Mouse (Mus musculus) lung, embryonic 16.5 days (tissue): ENCODE results near the gene Ttll5. TPM values are rescaled to one million over a fixed set of nuclear protein-coding genes. Genes with fewer than 3 reads are reported as not detected.
A peak's percentile ranks its signal among the peaks of the same experiment; 100 is the strongest.

ENCODE experiments used
- ATAC-seq: fragments of 200-750 bp; cut with Nextera tagmentation; 2 replicates; pipeline ENCODE4 v1.8.0; 2017; ENCODE audit warnings: low read depth, mild to moderate bottlenecking, moderate library complexity
- H3K27ac ChIP-seq: fragments of 300-500 bp; sonication (generic); 2 replicates; pipeline ENCODE4 v1.5.1; 2014; ENCODE audit warnings: mild to moderate bottlenecking, control low read depth, low read length
- H3K27me3 ChIP-seq: fragments of 300-500 bp; sonication (generic); 2 replicates; pipeline ENCODE4 v1.6.1; 2014; ENCODE audit warnings: low read depth, low read length, mixed read lengths; ENCODE audit not compliant: control insufficient read depth, insufficient read depth
- H3K36me3 ChIP-seq: fragments of 300-500 bp; sonication (generic); 2 replicates; pipeline ENCODE4 v1.6.1; 2014; ENCODE audit warnings: low read length; ENCODE audit not compliant: control insufficient read depth, insufficient read depth
- H3K4me1 ChIP-seq: fragments of 300-500 bp; sonication (generic); replicated peaks from 2 replicates; pipeline ENCODE4 v1.6.1; 2014; ENCODE audit warnings: low read length, mixed read lengths; ENCODE audit not compliant: control insufficient read depth, insufficient read depth
- H3K4me2 ChIP-seq: fragments of 300-500 bp; sonication (generic); 2 replicates; pipeline ENCODE4 v1.6.1; 2014; ENCODE audit warnings: low read depth, low read length, control low read depth
- H3K4me3 ChIP-seq: fragments of 300-500 bp; sonication (generic); 2 replicates; pipeline ENCODE4 v1.5.1; 2014; ENCODE audit warnings: mild to moderate bottlenecking, low read length, control low read depth
- H3K9ac ChIP-seq: fragments of 300-500 bp; sonication (generic); 2 replicates; pipeline ENCODE4 v1.6.1; 2014; ENCODE audit warnings: low read length, control low read depth
- H3K9me3 ChIP-seq: fragments of 300-500 bp; sonication (generic); 2 replicates; pipeline ENCODE4 v1.6.1; 2016; ENCODE audit warnings: low read length; ENCODE audit not compliant: control insufficient read depth
- WGBS: fragments of 180-500 bp; shearing (Covaris S2); extraction: QIAGEN DNeasy Blood & Tissue Kit; methylation state at CpG from one replicate; pipeline ENCODE4 v1.1.7; 2014; 5-methylcytosine and 5-hydroxymethylcytosine counted together
- polyA plus RNA-seq: library from polyadenylated mRNA; unstranded; fragments of >200 nt; fragmentation: Nextera tagmentation; extraction: Ambion mirVana; gene quantifications from 2 replicates; pipeline ENCODE4 v1.2.1, GENCODE M21; 2015

The Ttll5 gene
- polyA plus RNA-seq, 1 experiment from 2014 or later = 17.5 TPM

DNA sequence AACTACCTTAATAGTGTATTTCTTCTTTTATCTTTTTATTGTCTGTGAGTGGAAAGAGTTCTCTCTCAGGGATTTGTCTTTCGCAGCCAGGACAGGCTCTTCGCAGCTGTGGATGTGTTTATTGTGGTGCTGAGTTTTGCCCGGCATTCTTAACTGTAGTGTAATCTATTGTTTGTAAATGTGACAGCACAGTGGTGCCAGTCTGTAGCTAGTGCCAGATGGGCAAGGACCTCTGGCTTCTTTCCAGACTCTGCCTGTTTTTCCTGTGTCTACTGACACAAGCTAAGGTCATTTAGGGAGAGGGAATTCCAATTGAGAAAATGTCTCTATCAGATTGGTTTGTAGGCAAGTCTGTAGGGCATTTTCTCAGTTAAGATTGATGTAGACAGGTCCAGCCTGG, 6.2 kb downstream of the Ttll5 start:
- no peak for ATAC-seq
- no peak overlapping the region for H3K27ac ChIP-seq
- 0 out of 2 replicates have a peak, but pooled peaks cover 2% of the 10 kb centered on the region for H3K36me3 ChIP-seq
- no peaks in the 10 kb centered on the region for H3K27me3 ChIP-seq
- no peak overlapping the region for H3K9ac ChIP-seq
- no peak overlapping the region for H3K4me2 ChIP-seq
- no peak overlapping the region for H3K4me3 ChIP-seq
- H3K9me3 ChIP-seq = no peaks in the 10 kb centered on the region
- 63% methylated on average over 3 of the region's 3 CpGs for WGBS
- no peaks in the 10 kb centered on the region for H3K4me1 ChIP-seq

DNA sequence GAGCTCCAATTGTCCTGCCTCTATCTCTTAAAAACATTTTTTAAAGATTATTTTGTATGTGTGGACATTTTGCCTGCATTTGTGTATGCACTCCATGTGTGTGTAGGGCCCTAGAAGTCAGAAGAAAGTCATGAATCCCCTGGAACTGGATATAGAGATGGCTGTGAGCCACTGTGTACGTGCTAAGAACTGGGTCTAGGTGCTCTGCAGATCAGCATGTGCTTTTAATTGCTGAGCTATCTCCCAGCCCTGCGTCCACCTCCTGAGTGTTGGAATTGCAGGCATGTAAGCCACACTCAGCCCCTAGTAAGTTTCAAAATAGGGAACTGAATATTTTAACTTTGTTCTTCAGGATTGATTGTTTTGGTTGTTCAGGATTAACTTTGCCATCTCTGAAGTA, 10.1 kb downstream of the Ttll5 start:
- Histone ChIP-seq H3K9me3 (no peaks in the 10 kb centered on the region), H3K4me3 (no peak overlapping the region), H3K36me3 (no peaks in the 10 kb centered on the region), H3K27me3 (no peaks in the 10 kb centered on the region), H3K4me1 (no peaks in the 10 kb centered on the region), H3K27ac (no peak overlapping the region), H3K4me2 (no peak overlapping the region), H3K9ac (no peak overlapping the region)
- 88% methylated on average over 2 of the region's 2 CpGs for WGBS
- no peak for ATAC-seq

DNA sequence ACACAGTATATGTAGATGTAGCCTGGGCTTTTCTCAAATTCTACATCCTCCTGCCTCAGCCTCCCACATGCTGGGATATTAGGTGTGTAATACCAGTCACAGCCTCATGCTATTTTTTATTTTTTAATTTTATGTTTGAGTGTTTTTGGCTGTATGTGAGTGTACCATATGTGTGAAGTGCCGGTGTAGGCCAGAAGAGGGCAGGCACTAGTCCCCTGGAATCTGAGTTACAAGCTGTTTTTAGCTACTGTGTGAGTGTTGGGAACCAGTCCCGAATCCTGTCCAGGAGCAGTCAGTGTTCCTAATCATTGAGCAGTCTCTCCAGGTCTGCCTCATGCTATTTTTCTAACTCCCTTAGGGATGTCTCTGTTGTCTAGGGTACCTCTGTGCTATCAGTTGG, 13.3 kb downstream of the Ttll5 start:
- Histone ChIP-seq H3K4me3 (no peak overlapping the region), H3K36me3 (no peaks in the 10 kb centered on the region), H3K4me1 (no peaks in the 10 kb centered on the region), H3K27me3 (no peaks in the 10 kb centered on the region), H3K9ac (no peak overlapping the region), H3K9me3 (no peaks in the 10 kb centered on the region), H3K27ac (no peak overlapping the region), H3K4me2 (no peak overlapping the region)
- ATAC-seq = no peak
- 81% methylated on average over 2 of the region's 2 CpGs for WGBS

DNA sequence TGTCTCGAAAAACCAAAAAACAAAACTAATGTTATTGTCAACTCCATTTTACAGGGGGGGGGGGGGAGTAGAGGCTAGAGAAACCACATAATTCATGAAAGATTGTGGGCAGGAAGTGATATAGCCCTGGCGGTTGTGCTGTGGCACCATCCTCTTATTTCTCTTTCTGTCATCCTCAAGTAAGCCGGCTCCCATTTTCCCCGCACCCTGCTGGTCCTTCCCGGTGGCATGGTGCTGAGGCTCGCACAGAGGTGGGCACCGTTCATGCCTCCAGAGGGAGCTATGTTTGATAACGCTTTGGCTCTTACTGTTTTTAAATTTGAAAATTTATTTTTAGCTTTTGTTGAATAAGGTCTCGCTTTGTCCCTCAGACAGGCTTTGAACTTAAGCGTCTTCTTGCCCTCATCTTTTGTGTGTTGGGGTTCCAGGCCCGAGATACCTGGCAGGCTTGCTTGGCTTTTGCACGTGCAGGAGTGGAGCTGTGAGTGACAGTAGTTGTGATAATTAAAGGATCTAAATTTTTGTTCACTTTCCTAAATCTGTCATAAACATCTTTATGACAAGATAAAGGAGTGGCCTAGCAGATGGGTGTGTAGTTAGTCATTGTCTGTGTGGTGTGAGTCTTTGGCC, 15.0 kb downstream of the Ttll5 start:
- H3K27ac ChIP-seq = no peak overlapping the region
- no peaks in the 10 kb centered on the region for H3K36me3 ChIP-seq
- H3K4me1 ChIP-seq = no peaks in the 10 kb centered on the region
- no peaks in the 10 kb centered on the region for H3K9me3 ChIP-seq
- no peak overlapping the region for H3K9ac ChIP-seq
- no peak overlapping the region for H3K4me2 ChIP-seq
- H3K4me3 ChIP-seq = no peak overlapping the region
- 83% methylated on average over 12 of the region's 12 CpGs for WGBS
- ATAC-seq = no peak
- no peaks in the 10 kb centered on the region for H3K27me3 ChIP-seq

DNA sequence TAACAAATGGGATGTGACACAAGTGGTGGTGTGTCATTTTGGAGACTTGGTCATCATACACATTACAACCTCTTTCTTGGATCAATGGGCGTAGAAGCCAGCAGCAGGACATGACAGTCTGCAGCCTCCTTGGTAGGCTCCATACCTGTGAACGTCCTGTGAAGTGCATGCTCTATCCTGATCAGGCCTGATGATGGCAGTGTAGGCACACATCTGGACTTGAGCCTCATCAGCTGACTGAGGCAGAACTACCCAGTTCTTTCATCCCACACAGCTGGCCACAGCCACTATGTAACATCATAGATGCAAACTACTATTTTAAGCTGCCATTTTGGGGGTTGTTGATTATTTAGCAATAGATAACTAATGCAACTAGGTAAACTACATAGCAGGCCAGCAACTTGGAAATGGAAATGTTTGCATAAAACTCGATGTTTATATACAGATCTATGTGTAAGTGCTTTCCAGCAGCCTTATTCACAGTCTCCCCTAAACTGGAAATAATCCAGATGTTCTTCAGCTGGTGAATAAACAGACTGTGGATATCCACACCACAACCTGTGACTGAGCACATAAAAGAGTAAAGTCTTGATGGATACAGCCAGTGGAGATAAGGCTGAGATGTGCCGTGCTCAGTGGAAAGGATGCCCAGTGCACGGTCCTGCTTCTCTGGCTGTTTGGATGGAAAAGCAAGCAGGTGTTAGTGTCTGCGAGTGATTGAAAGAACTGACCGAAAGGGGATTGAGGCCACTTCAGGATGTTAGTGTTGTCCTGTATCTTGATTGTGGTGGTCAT, 23.9 kb downstream of the Ttll5 start:
- H3K27me3 ChIP-seq = no peaks in the 10 kb centered on the region
- H3K36me3 ChIP-seq = peaks cover 3% of the 10 kb centered on the region; the same call in 1 of the 2 replicates
- no peak overlapping the region for H3K4me2 ChIP-seq
- no peak overlapping the region for H3K4me3 ChIP-seq
- H3K27ac ChIP-seq = no peak overlapping the region
- H3K4me1 ChIP-seq = no peaks in the 10 kb centered on the region
- no peaks in the 10 kb centered on the region for H3K9me3 ChIP-seq
- WGBS = 66% methylated on average over 7 of the region's 7 CpGs
- ATAC-seq = peak; percentile 78; the same call in 1 of the 2 replicates
- no peak overlapping the region for H3K9ac ChIP-seq

DNA sequence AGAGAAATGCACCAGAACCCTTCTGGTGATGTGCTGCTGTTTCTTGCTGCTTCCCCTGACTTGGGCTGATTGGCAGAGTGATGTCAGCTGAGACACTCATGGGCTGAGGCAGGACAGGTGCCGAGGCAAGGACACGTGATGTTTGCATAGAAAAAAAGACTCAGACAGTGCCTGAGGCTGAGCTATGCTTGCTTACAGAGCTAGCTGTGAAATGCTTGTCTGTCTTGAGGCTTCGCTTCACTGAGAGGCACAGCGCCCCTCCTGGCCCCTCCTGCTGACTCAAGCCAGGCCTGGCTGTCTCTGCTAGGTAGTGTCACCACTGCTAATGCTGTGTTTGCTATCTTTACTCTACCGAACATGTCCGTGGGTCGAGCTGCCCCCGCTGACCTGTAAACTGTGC, 26.2 kb downstream of the Ttll5 start:
- Histone ChIP-seq H3K36me3 (peaks cover 6% of the 10 kb centered on the region; the same call in 1 of the 2 replicates), H3K9me3 (no peaks in the 10 kb centered on the region), H3K4me3 (no peak overlapping the region), H3K4me2 (no peak overlapping the region), H3K27ac (no peak overlapping the region), H3K9ac (no peak overlapping the region), H3K27me3 (no peaks in the 10 kb centered on the region), H3K4me1 (no peaks in the 10 kb centered on the region)
- no peak for ATAC-seq
- 73% methylated on average over 8 of the region's 8 CpGs for WGBS

DNA sequence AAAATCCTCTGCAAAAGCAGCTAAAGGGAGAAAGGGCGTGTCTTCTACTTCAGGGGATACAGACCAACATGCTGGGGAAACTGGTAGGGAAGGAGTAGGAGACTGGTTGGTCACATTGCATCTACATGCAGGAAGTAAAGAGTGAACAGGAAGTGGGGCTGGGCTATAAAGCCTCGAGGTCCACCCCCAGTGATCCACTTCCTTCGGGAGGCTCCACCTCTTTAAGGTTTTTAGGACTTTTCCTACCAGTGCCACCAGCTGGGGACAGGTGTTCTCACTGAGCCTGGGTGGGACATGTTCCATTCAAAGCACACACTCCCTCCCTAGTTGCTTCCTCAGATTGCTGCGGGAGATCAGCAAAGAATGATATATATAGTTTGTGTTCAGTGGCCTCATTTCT, 29.4 kb downstream of the Ttll5 start:
- H3K4me2 ChIP-seq = no peak overlapping the region
- peaks cover 7% of the 10 kb centered on the region; the same call in 1 of the 2 replicates for H3K36me3 ChIP-seq
- H3K27me3 ChIP-seq = no peaks in the 10 kb centered on the region
- 83% methylated on average over 4 of the region's 4 CpGs for whole genome bisulfite sequencing
- no peak overlapping the region for H3K27ac ChIP-seq
- no peaks in the 10 kb centered on the region; the same call in 1 of the 2 replicates for H3K4me1 ChIP-seq
- H3K9ac ChIP-seq = no peak overlapping the region
- H3K4me3 ChIP-seq = no peak overlapping the region
- H3K9me3 ChIP-seq = no peaks in the 10 kb centered on the region
- ATAC-seq = no peak

DNA sequence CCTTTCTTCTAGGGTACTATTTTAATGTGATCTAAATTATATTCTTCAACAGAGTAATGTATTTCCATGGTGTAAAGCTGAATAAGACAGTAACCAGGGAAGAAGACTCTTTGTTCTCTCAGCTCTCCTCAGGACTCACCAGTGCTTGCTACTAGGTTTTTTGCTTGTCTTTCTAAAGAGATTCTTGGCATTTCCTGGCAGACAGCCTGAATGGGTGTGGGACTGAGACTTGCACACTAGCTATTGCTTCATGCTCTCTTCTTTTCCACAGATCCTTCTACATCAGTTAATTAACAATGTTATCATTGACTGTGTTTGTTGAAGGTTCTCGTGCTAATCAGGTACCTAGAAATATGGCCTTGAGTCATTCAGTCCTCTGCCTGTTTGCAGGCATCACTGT, 29.8 kb downstream of the Ttll5 start:
- H3K9me3 ChIP-seq = no peaks in the 10 kb centered on the region
- H3K9ac ChIP-seq = no peak overlapping the region
- peaks cover 7% of the 10 kb centered on the region; the same call in 1 of the 2 replicates for H3K36me3 ChIP-seq
- WGBS = 36% methylated on average over 1 of the region's 1 CpGs
- no peak overlapping the region for H3K27ac ChIP-seq
- peaks cover 3% of the 10 kb centered on the region for H3K4me1 ChIP-seq
- no peak overlapping the region for H3K4me3 ChIP-seq
- no peaks in the 10 kb centered on the region for H3K27me3 ChIP-seq
- H3K4me2 ChIP-seq = no peak overlapping the region
- ATAC-seq = peak; percentile 63; the same call in 1 of the 2 replicates

DNA sequence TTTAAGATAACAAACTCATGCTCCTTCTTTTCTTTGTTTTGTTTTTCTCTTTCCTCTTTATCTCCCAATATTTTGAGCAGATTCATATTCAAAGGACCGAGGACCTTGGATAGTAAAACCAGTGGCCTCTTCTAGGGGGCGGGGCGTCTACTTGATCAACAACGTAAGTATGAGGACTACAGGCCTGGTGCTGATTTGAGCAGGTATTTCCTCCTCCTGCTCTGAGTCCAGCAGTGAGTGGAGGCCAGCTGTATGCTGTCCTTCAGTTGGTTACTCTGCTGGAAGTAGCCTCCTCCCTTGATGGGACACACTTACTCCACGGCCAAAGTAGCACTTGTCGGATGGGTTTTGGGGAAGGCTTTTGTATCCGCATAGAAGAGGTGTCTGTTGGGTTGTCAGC, 32.8 kb downstream of the Ttll5 start:
- ATAC-seq = no peak
- 76% methylated on average over 7 of the region's 7 CpGs for WGBS
- no peaks in the 10 kb centered on the region for H3K9me3 ChIP-seq
- H3K4me2 ChIP-seq = no peak overlapping the region
- no peaks in the 10 kb centered on the region for H3K27me3 ChIP-seq
- H3K36me3 ChIP-seq = peaks cover 5% of the 10 kb centered on the region; the same call in 1 of the 2 replicates
- H3K4me1 ChIP-seq = peaks cover 8% of the 10 kb centered on the region
- H3K9ac ChIP-seq = no peak overlapping the region
- no peak overlapping the region for H3K4me3 ChIP-seq
- no peak overlapping the region for H3K27ac ChIP-seq
